Mouse (Mus musculus) left cerebral cortex, adult 6 months (tissue): ENCODE measurements around the gene Gm8871. TPM values are rescaled to one million over a fixed set of nuclear protein-coding genes. Genes with fewer than 3 reads are reported as not detected.

Source experiments
- long read RNA-seq, 2 experiments: library from polyadenylated mRNA; unstranded; transcript quantifications; one replicate each; pipeline ENCODE4 v2.0.0; 2019 to 2020
- polyA plus RNA-seq: library from polyadenylated mRNA; unstranded; fragments of <200 nt; fragmentation: Nextera tagmentation; gene quantifications from 2 replicates; pipeline ENCODE4 v1.2.3, GENCODE M21; 2021

Gene Gm8871
- not detected in 2 replicates for polyA plus RNA-seq
- long read RNA-seq, experiment 1, result 0 reads
- long read RNA-seq, experiment 2, result 0 reads

GRCm38 (mm10) chr5:10947505-10947904 lies at the start of gene Gm8871, which contains the start of gene Gm8857:
Gm8871 (plus strand) TSS chr5:10947805.
Gm8857 (plus strand) TSS chr5:10947807.

Other genes starting within 250 kb of the Gm8871 start
- gene Gm8857, start within 50 bp of the Gm8871 start, polyA plus RNA-seq, result not detected in 2 replicates
- gene Gm8879, start 179.8 kb downstream of the Gm8871 start, polyA plus RNA-seq, result not detected in 2 replicates
- not detected in 2 replicates for gene Gm5861, start 235.3 kb downstream of the Gm8871 start, polyA plus RNA-seq